Mouse (Mus musculus): ENCODE measurements around the gene Ttll1.

- TF ChIP-seq POLR2A (IDR thresholded peaks at IDR 0.05; ENCODE audit: control insufficient read depth, low read depth, low read length) (no peak), CTCF (IDR thresholded peaks at IDR 0.05; ENCODE audit: control insufficient read depth, insufficient read depth, insufficient replicate concordance, low read depth, low read length) (no peak)
Measured at GRCm38 (mm10) chr15:83466331-83466730, 44.4 kb downstream of the Ttll1 start.
